Mouse (Mus musculus): ENCODE data around the gene Unc13a. TPM values are rescaled to one million over a fixed set of nuclear protein-coding genes. Genes with fewer than 3 reads are reported as not detected.
"Not testable (repeated sequence)": the region's sequence is repeated elsewhere in the genome, so short reads cannot be mapped to it uniquely, and the experiment has no call there.

Unc13a gene
- 100 to 1,000 TPM; 318 to 327 TPM for total RNA-seq (2021)

GRCm38 (mm10) chr8:71671549-71671965 lies at the start of gene Unc13a:
TSS of gene Unc13a (minus strand) at chr8:71671757.
- intact Hi-C loops (cut with DNase I): loop anchor here (1.0 kb wide), 1 partner anchor 49 kb away; no protein-coding TSS in a partner anchor
- peak; percentile 94 for DNase-seq (ENCODE audit: low spot score in 2 of 2)

GRCm38 (mm10) chr8:71719928-71720457 lies 48.4 kb upstream of the Unc13a start:
- intact Hi-C loops (cut with DNase I): loop anchor here (1.0 kb wide), 1 partner anchor 49 kb away; the partner anchor contains the start of gene Unc13a
- DNase-seq (ENCODE audit: low spot score in 2 of 2): peak; percentile 86 to 91

GRCm38 (mm10) chr8:71719218-71719617 lies 47.7 kb upstream of the Unc13a start:
- intact Hi-C loops (cut with DNase I): no loop called here
- peak in 1 of 2 experiments; percentile 59 for DNase-seq (ENCODE audit: low spot score in 2 of 2)

- no peak for DNase-seq (ENCODE audit: low spot score in 2 of 2)
- intact Hi-C loops (cut with DNase I): no loop called here
These were observed 46.7 kb upstream of the Unc13a start for GRCm38 (mm10) chr8:71718252-71718651.

- DNase-seq (ENCODE audit: low spot score in 2 of 2): no peak
- intact Hi-C loops (cut with DNase I): no loop called here
These were observed 45.5 kb upstream of the Unc13a start for GRCm38 (mm10) chr8:71717096-71717495.

- intact Hi-C loops (cut with DNase I): no loop called here
- DNase-seq (ENCODE audit: low spot score in 2 of 2): no peak
These were observed 45.0 kb upstream of the Unc13a start for GRCm38 (mm10) chr8:71716561-71717053.

- intact Hi-C loops (cut with DNase I): no loop called here
- DNase-seq (ENCODE audit: low spot score in 2 of 2): peak in 1 of 2 experiments; percentile 69
These were observed 44.0 kb upstream of the Unc13a start for GRCm38 (mm10) chr8:71715531-71715930.

- DNase-seq (ENCODE audit: low spot score in 2 of 2): peak in 1 of 2 experiments; percentile 71
- intact Hi-C loops (cut with DNase I): loop anchor here (2.0 kb wide), 1 partner anchor 19 kb away; no protein-coding TSS in a partner anchor
These were observed 40.0 kb upstream of the Unc13a start for GRCm38 (mm10) chr8:71711574-71711973.

GRCm38 (mm10) chr8:71709800-71710446 lies 38.4 kb upstream of the Unc13a start:
- peak; percentile 84 to 85 for DNase-seq (ENCODE audit: low spot score in 2 of 2)
- intact Hi-C loops (cut with DNase I): loop anchor here (2.0 kb wide), 1 partner anchor 21 kb away; no protein-coding TSS in a partner anchor

GRCm38 (mm10) chr8:71709134-71709799 lies 37.7 kb upstream of the Unc13a start:
- intact Hi-C loops (cut with DNase I): no loop called here

GRCm38 (mm10) chr8:71707874-71708273 lies 36.3 kb upstream of the Unc13a start:
- peak in 1 of 2 experiments; percentile 73 for DNase-seq (ENCODE audit: low spot score in 2 of 2)
- intact Hi-C loops (cut with DNase I): no loop called here

More at GRCm38 (mm10) chr8:71709134-71709799, 37.7 kb upstream of the Unc13a start:
- peak in 1 of 2 experiments; percentile 69 for DNase-seq (ENCODE audit: low spot score in 2 of 2)

- DNase-seq (ENCODE audit: low spot score in 2 of 2); intact Hi-C loops (cut with DNase I): not testable (repeated sequence)
These were observed 31.8 kb upstream of the Unc13a start for GRCm38 (mm10) chr8:71703400-71703799.

- DNase-seq (ENCODE audit: low spot score in 2 of 2): no peak
- intact Hi-C loops (cut with DNase I): no loop called here
These were observed 31.4 kb upstream of the Unc13a start for GRCm38 (mm10) chr8:71702923-71703322.

- DNase-seq (ENCODE audit: low spot score in 2 of 2): no peak
- intact Hi-C loops (cut with DNase I): no loop called here
These were observed 30.5 kb upstream of the Unc13a start for GRCm38 (mm10) chr8:71702087-71702432.

- no peak for DNase-seq (ENCODE audit: low spot score in 2 of 2)
- intact Hi-C loops (cut with DNase I): no loop called here
These were observed 30.0 kb upstream of the Unc13a start, which contains the start of gene B3gnt3 for GRCm38 (mm10) chr8:71701414-71702086. TSS of gene B3gnt3 (minus strand) at chr8:71701789.

GRCm38 (mm10) chr8:71700493-71701269 lies 29.1 kb upstream of the Unc13a start:
- intact Hi-C loops (cut with DNase I): no loop called here
- no peak for DNase-seq (ENCODE audit: low spot score in 2 of 2)

GRCm38 (mm10) chr8:71695456-71695855 lies 23.9 kb upstream of the Unc13a start:
- intact Hi-C loops (cut with DNase I); DNase-seq (ENCODE audit: low spot score in 2 of 2): not testable (repeated sequence)

- intact Hi-C loops (cut with DNase I): no loop called here
These were observed 21.8 kb upstream of the Unc13a start for GRCm38 (mm10) chr8:71693166-71694041.

More at GRCm38 (mm10) chr8:71693166-71694041, 21.8 kb upstream of the Unc13a start:
- DNase-seq (ENCODE audit: low spot score in 2 of 2): no peak
